Mouse (Mus musculus): ENCODE data around the gene Wdr77. TPM values are rescaled to one million over a fixed set of nuclear protein-coding genes. Genes with fewer than 3 reads are reported as not detected.
"Not testable (repeated sequence)": the region's sequence is repeated elsewhere in the genome, so short reads cannot be mapped to it uniquely, and the experiment has no call there.

Gene Wdr77
- polyA plus RNA-seq (2015; fragmentation: Nextera tagmentation; extraction: Ambion mirVana) = 89.7 and 90.9 TPM in 2 replicates

DNA sequence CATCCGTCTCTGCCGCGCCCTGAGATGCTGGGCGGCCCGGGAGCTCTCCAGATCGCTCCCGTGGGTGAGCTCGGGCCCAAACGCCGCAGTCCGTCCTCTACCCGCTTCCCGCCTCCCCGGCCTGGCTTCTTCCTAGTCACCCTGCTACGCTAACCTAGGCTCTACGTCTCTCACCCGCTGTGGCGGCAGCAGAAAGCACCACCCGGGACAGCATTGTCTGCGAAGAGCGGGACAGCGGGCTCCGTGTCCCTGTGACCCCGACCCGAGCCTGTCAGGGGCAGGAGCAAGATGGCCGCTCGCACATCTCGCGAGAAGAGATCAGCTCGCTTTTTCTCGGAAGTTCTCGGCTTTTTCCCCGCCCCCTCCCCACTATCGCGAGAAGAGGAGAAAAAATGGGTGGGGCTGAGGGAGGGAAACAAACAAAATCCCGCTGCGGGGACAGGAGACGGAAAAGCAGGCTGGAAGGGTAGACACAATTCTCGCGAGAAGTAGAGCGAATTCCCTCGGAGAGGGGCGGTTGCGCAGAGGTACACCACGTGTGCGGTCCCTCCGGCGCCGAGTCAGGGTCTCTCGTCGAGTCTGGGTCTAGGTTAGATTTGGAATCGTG lies at the start of gene Wdr77:
Wdr77 (plus strand) TSS at position 396 of the 607 bp plus-strand sequence.
- Histone ChIP-seq H3K36me3 (ENCODE audit: control insufficient read depth, insufficient read depth, low read length) (peaks cover 8% of the 10 kb centered on the region), H3K27me3 (ENCODE audit: control insufficient read depth, insufficient read depth, low read depth, low read length) (no peaks in the 10 kb centered on the region), H3K4me2 (ENCODE audit: low read length) (peak within 1 kb of the TSS; percentile 88), H3K27ac (ENCODE audit: low read length) (peak within 1 kb of the TSS; percentile 92), H3K9ac (ENCODE audit: low read depth, low read length) (peak within 1 kb of the TSS; percentile 96), H3K4me3 (ENCODE audit: low read depth, low read length) (peak within 1 kb of the TSS; percentile 59), H3K9me3 (replicated peaks; ENCODE audit: control insufficient read depth, low read length, poor library complexity, severe bottlenecking) (no peaks in the 10 kb centered on the region), H3K4me1 (ENCODE audit: control insufficient read depth, insufficient read depth, low read length) (peaks cover 33% of the 10 kb centered on the region)
- WGBS = under 1% methylated on average over 50 of the region's 52 CpGs
- peak; percentile 98 for ATAC-seq

DNA sequence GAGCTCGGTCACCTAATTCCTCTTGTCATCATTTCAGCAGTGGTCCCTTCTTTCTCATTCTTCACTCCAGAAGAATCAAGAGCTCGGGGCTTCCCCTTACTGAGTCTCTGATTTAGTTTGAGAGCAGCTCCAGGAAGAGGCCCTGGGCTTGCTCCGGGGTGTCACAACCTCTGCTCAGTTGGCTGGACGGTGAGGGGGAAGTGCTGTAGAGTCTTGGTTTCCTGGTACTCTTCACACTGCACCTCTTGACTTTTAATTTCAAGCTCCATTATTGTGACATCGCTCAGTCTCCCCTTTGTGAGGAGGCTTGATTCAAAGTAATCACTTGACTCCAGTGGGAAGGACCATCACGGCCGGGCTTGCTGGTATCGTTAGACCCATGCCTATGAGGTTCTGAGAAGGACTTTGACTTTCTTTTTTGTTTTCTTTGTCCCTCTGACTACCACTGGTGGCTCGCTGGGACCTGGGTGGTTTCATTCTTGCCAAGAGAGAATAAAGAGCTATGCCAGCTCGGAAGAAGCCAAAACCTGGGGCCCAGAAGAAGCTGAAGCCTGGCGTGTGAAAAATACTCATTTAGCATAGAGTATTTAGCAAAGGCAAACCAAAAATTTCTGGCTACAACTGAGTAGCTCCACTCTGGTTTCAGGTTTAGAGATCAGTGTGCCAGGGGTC lies 48.5 kb upstream of the Wdr77 start:
- no peaks in the 10 kb centered on the region for H3K9me3 ChIP-seq (replicated peaks; ENCODE audit: control insufficient read depth, low read length, poor library complexity, severe bottlenecking)
- no peaks in the 10 kb centered on the region for H3K4me1 ChIP-seq (ENCODE audit: control insufficient read depth, insufficient read depth, low read length)
- no peak overlapping the region for H3K9ac ChIP-seq (ENCODE audit: low read depth, low read length)
- H3K4me2 ChIP-seq (ENCODE audit: low read length) = no peak overlapping the region
- no peak overlapping the region for H3K27ac ChIP-seq (ENCODE audit: low read length)
- H3K4me3 ChIP-seq (ENCODE audit: low read depth, low read length) = no peak overlapping the region
- no peaks in the 10 kb centered on the region for H3K36me3 ChIP-seq (ENCODE audit: control insufficient read depth, insufficient read depth, low read length)
- no peaks in the 10 kb centered on the region for H3K27me3 ChIP-seq (ENCODE audit: control insufficient read depth, insufficient read depth, low read depth, low read length)
- 82% methylated on average over 11 of the region's 11 CpGs for WGBS
- no peak for ATAC-seq

DNA sequence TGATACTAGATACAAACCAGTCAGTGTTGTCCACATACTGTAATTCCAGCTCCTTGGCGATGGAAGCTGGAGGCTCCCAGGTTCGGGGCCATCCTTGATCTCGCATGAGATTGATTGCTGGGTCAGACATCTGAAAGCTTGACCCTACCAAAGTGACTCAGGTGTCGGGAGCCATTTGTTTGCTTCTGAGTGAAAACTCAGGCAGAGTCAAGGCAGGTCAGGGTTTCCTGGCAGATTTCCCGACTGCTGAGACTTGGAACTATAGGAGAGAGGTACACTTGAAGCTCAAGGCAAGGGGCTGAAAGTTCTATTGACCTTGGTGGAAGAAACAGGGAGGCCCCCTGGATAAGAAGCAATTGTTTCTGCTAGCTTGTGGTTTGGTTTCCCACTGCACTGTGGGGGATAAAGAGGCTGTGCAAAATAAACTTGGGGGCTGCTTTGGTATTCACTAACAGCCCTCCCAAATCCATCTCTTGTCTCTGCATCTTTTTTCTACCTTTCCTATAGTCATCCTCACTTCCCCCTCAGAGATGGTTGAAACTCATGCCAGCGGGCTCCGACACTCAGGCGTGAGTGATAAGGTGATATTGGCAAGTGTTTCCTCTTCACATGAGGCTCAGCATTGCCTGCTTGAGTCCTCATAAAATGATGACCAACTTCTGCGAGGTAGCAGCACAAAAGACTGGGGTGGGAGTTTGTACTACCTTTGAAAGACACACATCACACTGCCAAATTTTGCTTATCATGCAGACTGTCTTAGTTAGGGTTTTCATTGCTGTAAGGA lies 46.9 kb upstream of the Wdr77 start:
- H3K9me3 ChIP-seq (replicated peaks; ENCODE audit: control insufficient read depth, low read length, poor library complexity, severe bottlenecking) = no peaks in the 10 kb centered on the region
- H3K27ac ChIP-seq (ENCODE audit: low read length) = no peak overlapping the region
- no peak overlapping the region for H3K4me2 ChIP-seq (ENCODE audit: low read length)
- no peak overlapping the region for H3K9ac ChIP-seq (ENCODE audit: low read depth, low read length)
- H3K27me3 ChIP-seq (ENCODE audit: control insufficient read depth, insufficient read depth, low read depth, low read length) = no peaks in the 10 kb centered on the region
- H3K4me3 ChIP-seq (ENCODE audit: low read depth, low read length) = no peak overlapping the region
- no peaks in the 10 kb centered on the region for H3K36me3 ChIP-seq (ENCODE audit: control insufficient read depth, insufficient read depth, low read length)
- 88% methylated on average over 9 of the region's 9 CpGs for WGBS
- no peaks in the 10 kb centered on the region for H3K4me1 ChIP-seq (ENCODE audit: control insufficient read depth, insufficient read depth, low read length)
- ATAC-seq = no peak

DNA sequence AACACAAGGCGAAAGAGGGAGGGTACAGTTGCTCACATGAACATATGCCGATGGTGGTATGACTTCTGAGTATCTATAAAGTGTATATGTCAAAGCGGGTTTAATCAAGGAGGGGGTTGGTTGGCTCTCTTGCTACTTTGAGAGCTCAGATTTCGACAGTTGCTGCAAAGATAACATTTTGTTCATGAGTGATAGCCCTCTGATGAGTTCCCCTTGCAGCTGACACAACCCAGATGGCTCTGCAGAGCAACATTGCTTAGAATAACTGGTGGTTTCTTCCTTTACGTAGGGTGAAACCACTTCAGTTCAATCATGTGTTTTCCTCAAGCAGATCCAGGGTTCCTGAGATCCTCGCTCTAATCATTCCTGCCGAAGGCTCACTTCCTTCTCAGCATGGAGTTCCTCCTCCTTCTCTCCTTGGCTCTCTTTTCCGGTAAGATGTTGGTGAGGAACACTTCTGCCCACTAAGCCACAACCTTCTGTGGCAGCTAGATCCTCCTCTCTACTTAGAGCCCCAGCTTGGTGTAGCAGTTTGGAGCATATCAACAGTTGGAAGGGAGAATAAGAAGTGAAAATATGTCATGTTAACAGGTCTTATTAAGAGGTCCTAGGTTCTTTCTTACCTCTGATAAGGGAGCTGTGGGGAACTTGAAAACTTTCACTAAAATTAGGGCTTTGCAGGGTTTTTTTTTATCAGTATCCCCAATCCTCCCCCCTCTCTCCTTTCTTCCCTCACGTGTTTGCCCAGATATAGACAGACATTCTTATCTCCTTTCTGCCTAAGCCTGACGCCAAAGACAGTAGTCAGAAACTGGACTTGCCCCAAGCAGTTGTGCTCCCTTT lies 45.1 kb upstream of the Wdr77 start:
- Histone ChIP-seq H3K9me3 (replicated peaks; ENCODE audit: control insufficient read depth, low read length, poor library complexity, severe bottlenecking) (no peaks in the 10 kb centered on the region), H3K4me2 (ENCODE audit: low read length) (no peak overlapping the region), H3K36me3 (ENCODE audit: control insufficient read depth, insufficient read depth, low read length) (no peaks in the 10 kb centered on the region), H3K27ac (ENCODE audit: low read length) (no peak overlapping the region), H3K9ac (ENCODE audit: low read depth, low read length) (no peak overlapping the region), H3K27me3 (ENCODE audit: control insufficient read depth, insufficient read depth, low read depth, low read length) (no peaks in the 10 kb centered on the region), H3K4me1 (ENCODE audit: control insufficient read depth, insufficient read depth, low read length) (no peaks in the 10 kb centered on the region), H3K4me3 (ENCODE audit: low read depth, low read length) (no peak overlapping the region)
- no peak for ATAC-seq
- 82% methylated on average over 10 of the region's 10 CpGs for WGBS

DNA sequence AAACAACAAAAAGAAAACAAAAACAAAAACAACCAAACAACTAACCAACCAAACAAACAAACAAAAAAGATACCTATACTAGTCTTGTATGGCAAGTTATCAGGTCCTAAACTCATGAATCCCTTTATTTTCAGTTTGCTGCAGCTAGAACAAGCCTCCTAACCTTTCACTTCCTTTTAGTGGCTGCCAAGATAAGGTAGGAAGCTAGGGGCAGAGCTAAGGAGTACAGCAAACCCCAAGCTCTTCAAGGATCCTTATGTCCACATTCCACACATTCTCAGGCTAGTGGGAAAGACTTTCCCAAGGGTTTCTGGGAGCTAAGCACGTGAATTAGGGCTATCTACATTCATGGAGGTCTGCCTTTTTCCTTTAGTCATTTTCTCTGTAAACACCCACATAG lies 43.9 kb upstream of the Wdr77 start:
- H3K4me2 ChIP-seq (ENCODE audit: low read length) = no peak overlapping the region
- no peaks in the 10 kb centered on the region for H3K27me3 ChIP-seq (ENCODE audit: control insufficient read depth, insufficient read depth, low read depth, low read length)
- no peak overlapping the region for H3K9ac ChIP-seq (ENCODE audit: low read depth, low read length)
- H3K4me1 ChIP-seq (ENCODE audit: control insufficient read depth, insufficient read depth, low read length) = no peaks in the 10 kb centered on the region
- no peak overlapping the region for H3K27ac ChIP-seq (ENCODE audit: low read length)
- no peaks in the 10 kb centered on the region for H3K36me3 ChIP-seq (ENCODE audit: control insufficient read depth, insufficient read depth, low read length)
- no peak for ATAC-seq
- H3K4me3 ChIP-seq (ENCODE audit: low read depth, low read length) = no peak overlapping the region
- no peaks in the 10 kb centered on the region for H3K9me3 ChIP-seq (replicated peaks; ENCODE audit: control insufficient read depth, low read length, poor library complexity, severe bottlenecking)
- 47% methylated on average over 1 of the region's 1 CpGs for WGBS

DNA sequence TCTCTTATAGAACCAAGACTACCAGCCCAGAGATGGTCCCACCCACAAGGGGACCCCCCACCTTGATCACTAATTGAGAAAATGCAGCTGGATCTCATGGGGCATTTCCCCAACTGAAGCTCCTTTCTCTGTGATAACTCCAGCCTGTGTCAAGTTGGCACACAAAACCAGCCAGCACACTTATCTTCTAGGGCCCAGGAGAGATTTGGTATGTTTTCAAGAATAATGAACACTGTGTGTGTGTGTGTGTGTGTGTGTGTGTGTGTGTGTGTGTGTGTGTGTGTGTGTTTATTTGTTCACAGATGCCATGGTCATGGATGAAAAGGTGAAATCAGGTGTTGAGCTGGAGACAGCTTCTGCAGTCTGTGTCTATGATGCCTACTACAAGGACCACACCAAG lies 42.7 kb upstream of the Wdr77 start:
- not testable (repeated sequence) for ATAC-seq; H3K4me3 ChIP-seq (ENCODE audit: low read depth, low read length); H3K27ac ChIP-seq (ENCODE audit: low read length); H3K9ac ChIP-seq (ENCODE audit: low read depth, low read length); H3K9me3 ChIP-seq (replicated peaks; ENCODE audit: control insufficient read depth, low read length, poor library complexity, severe bottlenecking); H3K36me3 ChIP-seq (ENCODE audit: control insufficient read depth, insufficient read depth, low read length); H3K4me1 ChIP-seq (ENCODE audit: control insufficient read depth, insufficient read depth, low read length); H3K27me3 ChIP-seq (ENCODE audit: control insufficient read depth, insufficient read depth, low read depth, low read length); H3K4me2 ChIP-seq (ENCODE audit: low read length)

DNA sequence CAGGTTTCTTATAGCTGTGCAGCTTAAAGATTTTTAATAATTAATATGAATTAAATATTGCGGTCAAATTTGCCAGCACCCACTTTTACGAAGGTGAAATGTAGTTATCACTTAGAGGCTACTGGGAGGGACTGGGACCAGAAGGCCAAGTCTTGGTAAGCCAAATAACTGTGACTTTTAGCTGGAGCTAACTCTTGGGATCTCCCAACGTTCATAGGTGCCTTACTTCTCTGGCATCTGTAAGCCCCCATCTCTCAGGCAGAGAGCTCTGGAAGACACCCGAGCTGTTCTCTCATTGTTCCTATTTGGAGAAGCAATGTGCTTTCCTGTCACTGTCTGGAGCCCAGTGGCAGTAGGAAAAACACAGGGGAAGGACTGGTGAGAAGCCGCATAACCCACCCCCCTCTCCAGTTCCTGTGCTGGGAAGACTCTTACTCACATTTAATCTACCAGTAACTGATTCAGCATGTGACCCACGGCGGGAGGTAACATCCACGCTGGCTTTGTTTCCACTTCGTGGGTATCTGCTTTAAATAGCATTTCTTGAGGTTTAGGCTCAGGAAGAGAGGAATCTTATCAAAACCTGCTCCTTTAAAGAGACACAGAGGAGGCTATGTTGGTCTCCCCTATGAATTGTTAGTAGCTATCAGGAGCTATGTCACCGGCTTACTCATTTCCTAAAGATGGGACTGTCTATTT lies 41.4 kb upstream of the Wdr77 start:
- 68% methylated on average over 10 of the region's 10 CpGs for WGBS
- Histone ChIP-seq H3K27ac (ENCODE audit: low read length) (no peak overlapping the region), H3K36me3 (ENCODE audit: control insufficient read depth, insufficient read depth, low read length) (no peaks in the 10 kb centered on the region), H3K9ac (ENCODE audit: low read depth, low read length) (no peak overlapping the region), H3K4me1 (ENCODE audit: control insufficient read depth, insufficient read depth, low read length) (no peaks in the 10 kb centered on the region), H3K9me3 (replicated peaks; ENCODE audit: control insufficient read depth, low read length, poor library complexity, severe bottlenecking) (no peaks in the 10 kb centered on the region), H3K4me2 (ENCODE audit: low read length) (no peak overlapping the region), H3K27me3 (ENCODE audit: control insufficient read depth, insufficient read depth, low read depth, low read length) (no peaks in the 10 kb centered on the region), H3K4me3 (ENCODE audit: low read depth, low read length) (no peak overlapping the region)
- ATAC-seq = no peak

DNA sequence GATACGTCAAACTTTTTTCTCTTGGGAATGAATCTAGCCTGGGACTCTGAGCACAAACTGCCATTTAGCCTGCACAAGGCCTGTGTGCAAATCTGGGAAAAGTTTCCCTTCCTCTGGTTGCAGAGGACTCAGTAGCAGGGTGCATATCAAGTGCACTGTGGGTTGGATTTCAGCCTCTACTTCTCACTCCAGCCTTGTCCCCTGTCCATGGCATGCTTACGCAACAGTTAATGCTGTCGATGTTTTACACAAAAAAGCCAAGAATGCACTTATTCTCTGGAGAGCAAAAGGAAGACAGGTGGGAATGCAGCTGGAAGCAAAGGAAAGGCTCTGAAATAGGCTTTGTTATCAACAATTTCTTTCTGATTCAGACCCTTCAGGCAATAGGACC lies 40.8 kb upstream of the Wdr77 start:
- H3K27me3 ChIP-seq (ENCODE audit: control insufficient read depth, insufficient read depth, low read depth, low read length) = no peaks in the 10 kb centered on the region

More for the DNA sequence above, 40.8 kb upstream of the Wdr77 start:
- no peaks in the 10 kb centered on the region for H3K9me3 ChIP-seq (replicated peaks; ENCODE audit: control insufficient read depth, low read length, poor library complexity, severe bottlenecking)
- H3K27ac ChIP-seq (ENCODE audit: low read length) = no peak overlapping the region
- no peak overlapping the region for H3K9ac ChIP-seq (ENCODE audit: low read depth, low read length)
- H3K4me2 ChIP-seq (ENCODE audit: low read length) = no peak overlapping the region
- H3K4me1 ChIP-seq (ENCODE audit: control insufficient read depth, insufficient read depth, low read length) = no peaks in the 10 kb centered on the region
- H3K36me3 ChIP-seq (ENCODE audit: control insufficient read depth, insufficient read depth, low read length) = no peaks in the 10 kb centered on the region
- no peak for ATAC-seq
- WGBS = 79% methylated on average over 3 of the region's 3 CpGs
- no peak overlapping the region for H3K4me3 ChIP-seq (ENCODE audit: low read depth, low read length)

Measured in midbrain, embryonic 16.5 days (tissue).